Comparison of ENCODE assay signal across 22 mouse cellular contexts in the genomic region with DNA sequence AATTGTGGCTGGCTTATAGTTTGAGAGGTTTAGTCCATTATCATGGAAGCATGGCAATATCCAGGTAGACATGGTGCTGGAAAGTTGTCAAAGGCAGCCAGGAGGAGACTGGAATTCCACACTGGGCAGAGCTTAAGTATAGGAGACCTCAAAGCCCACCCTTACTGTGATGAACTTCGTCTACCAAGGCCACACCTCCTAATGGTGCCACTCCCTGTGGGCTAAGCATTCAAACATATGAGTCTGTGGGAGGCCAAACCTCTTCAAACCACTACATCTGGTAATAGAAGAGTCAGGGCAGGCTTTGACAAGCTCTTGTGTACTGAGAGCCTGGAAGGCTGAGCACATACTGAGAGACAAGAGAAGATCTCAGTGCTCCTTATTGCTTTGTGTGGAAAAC.
DNase-seq lines count a peak whose midpoint lies in the region; ATAC-seq and TF ChIP-seq lines count a peak whose summit lies in the region.
"Had no signal": no experiment of that assay in that cellular context is flagged by ENCODE, and none has a peak within 500 bp of the region (broad histone marks: within the 10 kb centered on the region; RNA-seq: fewer than 3 reads in every experiment).

No protein-coding gene starts in this region.

- H3K27me3 ChIP-seq in forebrain, embryonic 16.5 days (replicated peaks; ENCODE audit: control insufficient read depth, insufficient read depth, low read length): no peaks in the 10 kb centered on the region
- no peaks in the 10 kb centered on the region for H3K27me3 ChIP-seq in forebrain, embryonic 10.5 days (ENCODE audit: poor library complexity, severe bottlenecking)
- no peaks in the 10 kb centered on the region for H3K27me3 ChIP-seq in midbrain, embryonic 16.5 days (ENCODE audit: control insufficient read depth, insufficient read depth, low read depth, low read length)
- H3K27me3 ChIP-seq in midbrain, embryonic 11.5 days (ENCODE audit: control insufficient read depth, insufficient read depth, low read length): no peaks in the 10 kb centered on the region
- no peaks in the 10 kb centered on the region for H3K27me3 ChIP-seq in neural tube, embryonic 15.5 days (replicated peaks)
- H3K27me3 ChIP-seq: embryonic facial prominence, embryonic 12.5 days; heart, embryonic 13.5 days; hindbrain, embryonic 12.5 days had no signal

- no peaks in the 10 kb centered on the region for H3K36me3 ChIP-seq in forebrain, embryonic 16.5 days (ENCODE audit: control insufficient read depth, insufficient read depth)
- no peaks in the 10 kb centered on the region for H3K36me3 ChIP-seq in forebrain, embryonic 10.5 days (replicated peaks)
- no peaks in the 10 kb centered on the region for H3K36me3 ChIP-seq in midbrain, embryonic 16.5 days (ENCODE audit: control insufficient read depth, insufficient read depth, low read length)
- H3K36me3 ChIP-seq in midbrain, embryonic 11.5 days (ENCODE audit: control insufficient read depth, insufficient read depth, low read length): no peaks in the 10 kb centered on the region
- H3K36me3 ChIP-seq in neural tube, embryonic 15.5 days: no peaks in the 10 kb centered on the region
- H3K36me3 ChIP-seq: embryonic facial prominence, embryonic 12.5 days; heart, embryonic 13.5 days; hindbrain, embryonic 12.5 days had no signal

- H3K4me2 ChIP-seq in forebrain, embryonic 16.5 days (ENCODE audit: low read length): no peak overlapping the region
- no peak overlapping the region for H3K4me2 ChIP-seq in midbrain, embryonic 16.5 days (ENCODE audit: low read length)
- H3K4me2 ChIP-seq in midbrain, embryonic 11.5 days: no peak overlapping the region
- H3K4me2 ChIP-seq in neural tube, embryonic 15.5 days: no peak overlapping the region
- H3K4me2 ChIP-seq: embryonic facial prominence, embryonic 12.5 days; heart, embryonic 13.5 days; hindbrain, embryonic 12.5 days had no signal

- TF ChIP-seq CTCF in embryonic fibroblast, embryonic 13.5 days (IDR thresholded peaks at IDR 0.05; ENCODE audit: borderline replicate concordance, insufficient read depth, low read length): no peak

- H3K9ac ChIP-seq in forebrain, embryonic 16.5 days (replicated peaks; ENCODE audit: low read depth, low read length): no peak overlapping the region
- H3K9ac ChIP-seq in midbrain, embryonic 16.5 days (ENCODE audit: low read depth, low read length): no peak overlapping the region
- H3K9ac ChIP-seq in midbrain, embryonic 11.5 days (ENCODE audit: low read length): no peak overlapping the region
- H3K9ac ChIP-seq in neural tube, embryonic 15.5 days (replicated peaks): no peak overlapping the region
- H3K9ac ChIP-seq: embryonic facial prominence, embryonic 12.5 days; heart, embryonic 13.5 days; hindbrain, embryonic 12.5 days had no signal

- no peak overlapping the region for H3K4me3 ChIP-seq in forebrain, embryonic 16.5 days (replicated peaks; ENCODE audit: low read length)
- H3K4me3 ChIP-seq in forebrain, embryonic 10.5 days: no peak overlapping the region
- no peak overlapping the region for H3K4me3 ChIP-seq in midbrain, embryonic 16.5 days (ENCODE audit: low read depth, low read length)
- H3K4me3 ChIP-seq in midbrain, embryonic 11.5 days (ENCODE audit: low read depth, low read length): no peak overlapping the region
- H3K4me3 ChIP-seq in embryonic fibroblast, embryonic 13.5 days (ENCODE audit: insufficient read depth, low read length): no peak overlapping the region
- no peak overlapping the region for H3K4me3 ChIP-seq in neural tube, embryonic 15.5 days (replicated peaks)
- H3K4me3 ChIP-seq: embryonic facial prominence, embryonic 12.5 days; heart, embryonic 13.5 days; hindbrain, embryonic 12.5 days had no signal

- H3K9me3 ChIP-seq in forebrain, embryonic 16.5 days (ENCODE audit: control insufficient read depth, low read length): no peaks in the 10 kb centered on the region
- no peaks in the 10 kb centered on the region for H3K9me3 ChIP-seq in forebrain, embryonic 10.5 days
- H3K9me3 ChIP-seq in midbrain, embryonic 16.5 days (replicated peaks; ENCODE audit: control insufficient read depth, low read length, poor library complexity, severe bottlenecking): no peaks in the 10 kb centered on the region; the same call in 1 of the 2 replicates
- H3K9me3 ChIP-seq in midbrain, embryonic 11.5 days (ENCODE audit: control insufficient read depth, low read length): no peaks in the 10 kb centered on the region
- H3K9me3 ChIP-seq in neural tube, embryonic 15.5 days (replicated peaks): no peaks in the 10 kb centered on the region
- H3K9me3 ChIP-seq: embryonic facial prominence, embryonic 12.5 days; hindbrain, embryonic 12.5 days had no signal

- no peak for TF ChIP-seq POLR2A in embryonic fibroblast, embryonic 13.5 days (IDR thresholded peaks at IDR 0.05; ENCODE audit: low read depth, low read length)

- no peak for DNase-seq in forebrain, embryonic 10.5 days (ENCODE audit: extremely low spot score, low spot score)
- DNase-seq in midbrain, embryonic 11.5 days (ENCODE audit: low spot score, missing footprints): no peak
- DNase-seq in adrenal gland, postnatal 25 days: no peak
- DNase-seq in left cerebral cortex, adult 18-20 months (ENCODE audit: low spot score in 2 of 2): no peak
- DNase-seq: adrenal gland, postnatal 14 days; cerebellum, adult 2 months; cerebellum, postnatal 10 days; embryo, embryonic 11 days; gastrocnemius, postnatal 14 days; heart, postnatal 36 days had no signal

- ATAC-seq in forebrain, embryonic 16.5 days: 0 out of 2 replicates have a peak, but pooled peaks have one; percentile 14
- 0 out of 2 replicates have a peak, but pooled peaks have one; percentile 28 for ATAC-seq in midbrain, embryonic 16.5 days
- ATAC-seq in midbrain, embryonic 11.5 days (ENCODE audit: low FRiP score): no peak
- ATAC-seq in neural tube, embryonic 15.5 days (ENCODE audit: low FRiP score): no peak
- ATAC-seq: activated CD4-positive, CD25-positive, alpha-beta regulatory T cell, adult 4 months; forebrain, embryonic 14.5 days; inflammation-experienced regulatory T-cells, adult 6 months; intestine, postnatal 0 days; Patski had no signal

- no peaks in the 10 kb centered on the region for H3K4me1 ChIP-seq in forebrain, embryonic 16.5 days (replicated peaks; ENCODE audit: control insufficient read depth, insufficient read depth, low read length)
- H3K4me1 ChIP-seq in forebrain, embryonic 10.5 days: no peaks in the 10 kb centered on the region
- H3K4me1 ChIP-seq in midbrain, embryonic 16.5 days (ENCODE audit: control insufficient read depth, insufficient read depth, low read length): no peaks in the 10 kb centered on the region
- H3K4me1 ChIP-seq in midbrain, embryonic 11.5 days (ENCODE audit: control insufficient read depth, insufficient read depth, low read length): no peaks in the 10 kb centered on the region
- H3K4me1 ChIP-seq in embryonic fibroblast, embryonic 13.5 days (ENCODE audit: control insufficient read depth, insufficient read depth, low read length): no peaks in the 10 kb centered on the region
- H3K4me1 ChIP-seq in neural tube, embryonic 15.5 days: no peaks in the 10 kb centered on the region; the same call in 1 of the 2 replicates
- H3K4me1 ChIP-seq: embryonic facial prominence, embryonic 12.5 days; hindbrain, embryonic 12.5 days had no signal

- 0 out of 2 replicates have a peak overlapping the region, but pooled peaks have one; percentile 30 for H3K27ac ChIP-seq in forebrain, embryonic 16.5 days (ENCODE audit: low read length)
- no peak overlapping the region for H3K27ac ChIP-seq in forebrain, embryonic 10.5 days
- H3K27ac ChIP-seq in midbrain, embryonic 16.5 days (ENCODE audit: low read length): peak overlapping the region; percentile 54
- H3K27ac ChIP-seq in midbrain, embryonic 11.5 days (ENCODE audit: low read depth, low read length): no peak overlapping the region
- peak overlapping the region; percentile 5; the same call in 1 of the 2 replicates for H3K27ac ChIP-seq in embryonic fibroblast, embryonic 13.5 days (ENCODE audit: insufficient read depth, low read length)
- 0 out of 2 replicates have a peak overlapping the region, but pooled peaks have one; percentile 33 for H3K27ac ChIP-seq in neural tube, embryonic 15.5 days (replicated peaks)
- H3K27ac ChIP-seq: embryonic facial prominence, embryonic 12.5 days; heart, embryonic 13.5 days; hindbrain, embryonic 12.5 days had no signal

- 59% methylated on average over 1 of the region's 1 CpGs for WGBS in forebrain, embryonic 16.5 days
- 77% methylated on average over 1 of the region's 1 CpGs for WGBS in forebrain, embryonic 10.5 days
- 52% methylated on average over 1 of the region's 1 CpGs for WGBS in midbrain, embryonic 16.5 days
- 59% methylated on average over 1 of the region's 1 CpGs for WGBS in midbrain, embryonic 11.5 days
- 50% methylated on average over 1 of the region's 1 CpGs for WGBS in neural tube, embryonic 15.5 days

Comparison
In these comparisons a context has a peak if more than half of its experiments do, and no peak if none do; other contexts are left out.
1. ATAC-seq: peak in forebrain, embryonic 16.5 days (single experiment) and midbrain, embryonic 16.5 days (single experiment); none in midbrain, embryonic 11.5 days (single experiment) and neural tube, embryonic 15.5 days (single experiment).
2. H3K27ac ChIP-seq: peak in forebrain, embryonic 16.5 days (single experiment), midbrain, embryonic 16.5 days (single experiment), embryonic fibroblast, embryonic 13.5 days (single experiment) and neural tube, embryonic 15.5 days (single experiment); none in forebrain, embryonic 10.5 days (single experiment) and midbrain, embryonic 11.5 days (single experiment).